In genomic region chr4:125729305-125730220, GRCm38 (mm10) we compare ENCODE assay signal across 8 mouse cellular contexts.
DNase-seq lines count a peak whose midpoint lies in the region; ATAC-seq and TF ChIP-seq lines count a peak whose summit lies in the region.

No protein-coding gene starts in this region.

- ATAC-seq in limb, embryonic 14.5 days (ENCODE audit: low FRiP score, low read depth): no peak

- peak overlapping the region; percentile 45 for H3K4me3 ChIP-seq in forebrain, embryonic 10.5 days
- no peak overlapping the region; the same call in 1 of the 2 replicates for H3K4me3 ChIP-seq in limb, embryonic 14.5 days (replicated peaks; ENCODE audit: low read length)

- DNase-seq in urinary bladder, postnatal 10 days (ENCODE audit: low spot score): peak; percentile 6
- no peak for DNase-seq in urinary bladder, postnatal 25 days (ENCODE audit: low spot score)
- peak; percentile 53 for DNase-seq in forebrain, embryonic 10.5 days (ENCODE audit: extremely low spot score, low spot score)
- DNase-seq in limb, embryonic 14.5 days (ENCODE audit: low spot score): no peak
- peak; percentile 8 for DNase-seq in yolk sac, embryonic 10.5 days (ENCODE audit: low spot score)
- no peak for DNase-seq in right cerebral cortex, postnatal 14 days
- DNase-seq in cerebellum, postnatal 36 days: no peak
- no peak for DNase-seq in urinary bladder, postnatal 36 days (ENCODE audit: low spot score in 2 of 2)

- 3% methylated on average over 38 of the region's 38 CpGs for WGBS in forebrain, embryonic 10.5 days
- 5% methylated on average over 38 of the region's 38 CpGs for WGBS in limb, embryonic 14.5 days

- peaks cover 42% of the 10 kb centered on the region for H3K4me1 ChIP-seq in forebrain, embryonic 10.5 days
- H3K4me1 ChIP-seq in limb, embryonic 14.5 days (ENCODE audit: control insufficient read depth, insufficient read depth, low read length): peaks cover 17% of the 10 kb centered on the region

- peak overlapping the region; percentile 8; the same call in 1 of the 2 replicates for H3K4me2 ChIP-seq in limb, embryonic 14.5 days (replicated peaks; ENCODE audit: low read depth, low read length, severe bottlenecking)

- no peak overlapping the region for H3K27ac ChIP-seq in forebrain, embryonic 10.5 days
- H3K27ac ChIP-seq in limb, embryonic 14.5 days (replicated peaks; ENCODE audit: low read depth, low read length): no peak overlapping the region

- TF ChIP-seq POLR2A in limb, embryonic 14.5 days (IDR thresholded peaks at IDR 0.05; ENCODE audit: borderline replicate concordance, extremely low read depth, insufficient read depth, insufficient read length): no peak

- no peaks in the 10 kb centered on the region for H3K36me3 ChIP-seq in forebrain, embryonic 10.5 days (replicated peaks)
- no peaks in the 10 kb centered on the region for H3K36me3 ChIP-seq in limb, embryonic 14.5 days (ENCODE audit: control insufficient read depth, insufficient read depth, low read length)

- no peaks in the 10 kb centered on the region for H3K9me3 ChIP-seq in forebrain, embryonic 10.5 days
- no peaks in the 10 kb centered on the region for H3K9me3 ChIP-seq in limb, embryonic 14.5 days (ENCODE audit: control insufficient read depth, low read length)

- no peak overlapping the region for H3K9ac ChIP-seq in limb, embryonic 14.5 days (ENCODE audit: low read depth, low read length, severe bottlenecking)

- H3K27me3 ChIP-seq in forebrain, embryonic 10.5 days (ENCODE audit: poor library complexity, severe bottlenecking): peaks cover 99% of the 10 kb centered on the region
- H3K27me3 ChIP-seq in limb, embryonic 14.5 days (ENCODE audit: control insufficient read depth, insufficient read depth, low read length): peaks cover 54% of the 10 kb centered on the region

Comparison
In these comparisons a context has a peak if more than half of its experiments do, and no peak if none do; other contexts are left out.
1. DNase-seq: peak in urinary bladder, postnatal 10 days (single experiment), forebrain, embryonic 10.5 days (single experiment) and yolk sac, embryonic 10.5 days (single experiment); none in urinary bladder, postnatal 25 days (single experiment), limb, embryonic 14.5 days (single experiment), right cerebral cortex, postnatal 14 days (single experiment), cerebellum, postnatal 36 days (0 of 2) and urinary bladder, postnatal 36 days (0 of 2).